Mouse (Mus musculus): ENCODE data around the gene Muc5b.

GRCm38 (mm10) chr7:141874891-141875290 is 36.0 kb downstream of the Muc5b start:
- TF ChIP-seq CTCF (IDR thresholded peaks at IDR 0.05; ENCODE audit: low read depth, low read length) (no peak), POLR2A (IDR thresholded peaks at IDR 0.05; ENCODE audit: extremely low read depth, insufficient read depth, low read length) (no peak)
